Mouse (Mus musculus) erythroblast, adult 5-6 weeks (primary cell): ENCODE measurements around the gene Fancc. TPM values are rescaled to one million over a fixed set of nuclear protein-coding genes. Genes with fewer than 3 reads are reported as not detected.

Experiments used
- ATAC-seq: replicated peaks from 2 replicates; pipeline ENCODE4 v1.8.0; 2016; ENCODE audit warnings: moderate number of reproducible peaks, mild to moderate bottlenecking, moderate TSS enrichment, inconsistent platforms; ENCODE audit not compliant: poor library complexity, low FRiP score, severe bottlenecking
- total RNA-seq, 2 experiments: library from RNA; stranded (forward) in 1 of 2; stranded (reverse) in 1 of 2; fragments of 150-400 nt in 1 of 2; fragments of 200-764, 138-1000 nt in 1 of 2; gene quantifications; 2 replicates each; pipeline versions ENCODE4 v1.2.3 to v1.2.4; 2015 to 2017; ENCODE audit warnings: low replicate concordance in 2 of 2

Fancc gene
- total RNA-seq, 2 experiments from 2014 or later: 9.0 to 26.5 TPM

GRCm38 (mm10) chr13:63278141-63278631 lies 218.9 kb downstream of the Fancc start:
- ATAC-seq: no peak

DNA sequence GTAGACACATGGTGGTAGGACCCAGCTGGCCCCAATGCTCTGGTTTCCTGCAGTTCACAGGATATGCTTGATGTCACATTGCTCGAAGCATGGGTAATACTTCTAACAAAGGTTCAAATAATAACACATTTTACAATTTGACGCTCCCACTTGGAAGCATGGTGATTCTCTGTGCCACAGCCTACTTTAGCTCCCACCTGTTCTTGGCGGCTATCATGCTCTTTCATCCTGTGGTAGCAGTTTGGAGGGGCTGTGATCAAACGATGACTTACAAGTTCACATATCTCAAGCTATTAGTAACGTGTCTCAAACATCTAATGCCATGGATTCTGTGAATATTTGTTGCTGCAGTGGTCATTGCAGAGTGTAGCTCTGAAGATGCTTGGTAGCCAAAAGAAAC lies 219.8 kb downstream of the Fancc start:
- no peak for ATAC-seq

DNA sequence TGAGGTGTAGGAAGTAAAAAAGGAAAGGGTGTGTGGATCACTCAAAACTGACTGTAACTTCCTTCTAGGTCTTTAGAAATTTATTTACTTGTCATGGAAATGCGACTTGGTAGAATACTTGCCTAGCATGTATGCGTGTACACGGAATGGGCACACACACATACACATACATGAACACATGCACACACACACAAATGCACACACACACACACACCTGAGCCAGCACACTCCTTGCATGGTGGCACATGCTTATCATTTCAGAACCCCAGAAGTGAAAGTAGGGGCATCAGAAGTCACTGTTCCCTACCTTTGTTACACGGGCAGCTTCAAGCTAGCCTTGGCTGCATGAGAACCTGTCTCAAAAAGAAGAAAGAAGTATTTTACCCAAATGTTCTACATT lies 220.7 kb downstream of the Fancc start:
- ATAC-seq: no peak

DNA sequence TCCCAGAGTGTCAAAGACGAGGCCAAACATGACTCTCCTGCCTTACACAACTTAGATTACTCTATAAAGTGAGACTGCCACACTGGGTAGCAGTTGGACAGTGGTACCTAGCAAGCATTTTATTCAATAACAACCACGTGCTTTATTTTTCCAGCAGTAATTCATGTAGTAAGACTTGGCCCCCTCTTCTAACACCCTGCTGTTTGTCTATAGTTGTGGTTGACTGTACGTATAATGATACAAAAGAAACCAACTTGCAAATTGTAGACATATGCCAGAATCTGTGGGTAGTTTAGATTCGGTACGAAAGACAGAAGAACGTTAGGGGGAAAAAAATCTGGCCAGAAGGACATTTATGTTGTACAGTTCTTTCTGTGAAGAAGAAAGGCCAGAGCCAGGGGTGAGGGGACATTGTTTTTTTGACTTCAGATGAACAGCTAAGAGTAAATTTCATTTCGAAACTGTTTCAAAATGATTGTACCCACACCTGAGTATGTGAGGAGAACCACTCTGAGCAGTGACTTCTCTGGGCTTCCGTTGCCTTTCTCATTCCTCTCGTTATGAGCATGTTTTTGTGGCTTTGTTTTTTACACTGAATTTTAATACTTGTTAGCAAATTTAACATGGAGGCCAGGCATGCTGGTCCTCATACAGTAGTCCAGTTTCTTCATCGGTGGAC lies 222.5 kb downstream of the Fancc start:
- no peak for ATAC-seq

GRCm38 (mm10) chr13:63273859-63274258 lies 223.2 kb downstream of the Fancc start:
- ATAC-seq: no peak

DNA sequence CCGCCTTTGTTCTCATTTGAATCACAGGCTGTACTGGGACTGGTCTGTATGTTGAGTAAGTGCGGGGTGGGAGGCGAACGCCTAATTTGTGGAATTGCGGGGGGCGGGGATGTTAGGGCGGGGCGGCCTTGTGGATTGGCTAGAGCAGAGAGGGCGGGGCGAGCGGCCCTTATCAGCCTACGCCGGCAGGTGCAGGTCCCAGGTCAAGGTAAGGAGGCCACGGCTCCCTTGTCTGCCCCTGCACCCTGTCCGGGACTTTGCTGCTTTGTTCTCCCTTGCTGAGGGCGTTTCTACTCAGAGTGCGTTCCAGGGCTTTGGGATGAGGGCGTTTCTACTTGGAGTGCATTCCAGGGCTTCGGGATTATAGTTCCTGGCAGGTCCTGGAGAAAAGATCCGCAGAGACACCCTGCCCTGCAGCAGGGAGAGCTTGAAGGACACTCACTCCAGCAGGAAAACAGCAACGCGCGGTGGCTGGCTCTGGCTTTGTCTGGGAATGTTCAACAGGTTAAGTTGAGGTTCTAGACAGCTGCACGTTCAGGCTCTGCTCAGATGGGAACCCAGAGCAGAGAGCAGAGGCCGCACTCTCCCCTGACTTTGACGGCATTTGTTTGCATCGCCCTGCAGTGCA lies 224.4 kb downstream of the Fancc start:
- ATAC-seq: no peak

- ATAC-seq: no peak
Measured at GRCm38 (mm10) chr13:63272017-63272601, 225.0 kb downstream of the Fancc start.

DNA sequence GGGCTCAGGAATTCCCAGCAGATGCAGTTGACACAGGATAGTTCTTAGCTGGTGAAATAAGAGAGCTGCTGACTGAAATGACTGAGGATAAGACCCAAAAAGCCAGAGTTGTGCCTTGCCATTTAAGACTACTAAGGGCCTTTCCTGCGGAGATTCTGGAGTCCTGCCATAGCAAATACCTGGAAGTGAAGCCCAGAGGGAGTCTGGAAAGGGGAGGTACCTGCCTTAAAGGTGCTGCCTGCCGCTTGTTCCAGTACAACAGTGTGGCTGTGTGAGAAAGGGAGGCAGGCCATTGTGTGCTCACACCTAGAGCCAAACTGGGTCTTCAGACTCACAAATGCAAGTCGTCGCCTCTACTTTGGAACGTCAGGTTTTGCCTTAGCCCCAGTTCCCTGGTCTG lies 226.9 kb downstream of the Fancc start:
- ATAC-seq: no peak

GRCm38 (mm10) chr13:63268776-63269175 lies 228.3 kb downstream of the Fancc start:
- no peak for ATAC-seq

DNA sequence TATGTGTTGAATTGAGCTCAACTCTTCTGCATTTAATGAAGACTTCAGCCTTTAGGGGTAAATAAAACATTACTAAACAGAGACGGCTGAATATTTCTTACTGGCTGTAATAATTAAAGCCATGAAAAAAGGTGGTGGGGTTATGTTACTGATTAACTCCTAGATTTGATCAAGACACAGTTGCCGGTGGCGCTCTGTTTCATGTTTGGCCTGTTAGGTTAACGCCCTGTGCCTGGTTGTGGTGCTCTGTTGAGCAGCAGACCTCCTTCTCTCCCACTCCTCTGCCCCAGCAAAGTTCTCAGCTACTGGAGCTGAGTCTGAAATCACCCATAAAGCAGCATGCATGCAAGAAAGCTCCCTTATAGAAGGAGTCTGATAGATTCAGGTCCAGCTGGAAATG lies 228.7 kb downstream of the Fancc start:
- ATAC-seq: no peak

- no peak for ATAC-seq
Measured at GRCm38 (mm10) chr13:63262168-63262957, 234.7 kb downstream of the Fancc start.

GRCm38 (mm10) chr13:63261676-63262075 lies 235.4 kb downstream of the Fancc start:
- ATAC-seq: no peak

GRCm38 (mm10) chr13:63260753-63261631 lies 236.1 kb downstream of the Fancc start:
- ATAC-seq: no peak

DNA sequence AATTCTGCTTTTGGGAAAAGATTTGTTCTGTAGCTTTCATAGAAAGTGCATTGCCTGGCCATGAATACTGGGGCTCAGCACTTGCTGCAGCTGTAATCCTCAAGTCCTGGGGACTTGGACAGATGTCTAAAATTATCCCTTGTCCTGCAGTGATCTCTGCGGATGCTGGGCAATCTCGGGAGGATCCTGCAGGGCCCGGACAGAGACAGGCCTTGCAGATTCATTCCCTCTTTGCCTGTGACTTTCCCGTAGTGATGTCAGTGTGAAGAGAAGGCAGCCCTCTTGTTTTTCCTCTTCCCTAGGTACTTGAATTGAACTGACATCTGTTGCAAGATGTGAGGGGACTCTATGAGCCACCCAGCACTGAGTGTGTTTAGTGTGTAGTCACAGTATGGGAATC lies 236.9 kb downstream of the Fancc start:
- ATAC-seq: no peak

DNA sequence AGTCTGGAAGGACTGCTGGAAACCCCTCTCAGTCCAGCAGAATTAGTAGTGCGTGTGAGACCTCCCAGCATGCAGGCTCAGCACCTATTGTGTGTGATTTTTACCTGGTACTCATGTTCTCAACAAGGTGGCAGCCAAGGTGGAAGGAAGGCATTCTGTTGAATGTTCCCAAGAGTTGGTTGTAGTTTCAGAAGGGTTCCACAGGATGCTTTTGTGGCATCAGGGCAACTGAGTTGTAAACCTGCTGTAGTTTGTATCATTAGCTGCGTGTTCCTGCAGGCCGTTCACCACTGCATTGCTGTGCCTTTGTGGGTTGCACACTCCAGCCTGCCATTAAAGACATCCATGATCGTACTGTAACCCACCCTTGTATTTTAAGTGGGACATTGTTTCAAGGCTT lies 238.4 kb downstream of the Fancc start:
- no peak for ATAC-seq

DNA sequence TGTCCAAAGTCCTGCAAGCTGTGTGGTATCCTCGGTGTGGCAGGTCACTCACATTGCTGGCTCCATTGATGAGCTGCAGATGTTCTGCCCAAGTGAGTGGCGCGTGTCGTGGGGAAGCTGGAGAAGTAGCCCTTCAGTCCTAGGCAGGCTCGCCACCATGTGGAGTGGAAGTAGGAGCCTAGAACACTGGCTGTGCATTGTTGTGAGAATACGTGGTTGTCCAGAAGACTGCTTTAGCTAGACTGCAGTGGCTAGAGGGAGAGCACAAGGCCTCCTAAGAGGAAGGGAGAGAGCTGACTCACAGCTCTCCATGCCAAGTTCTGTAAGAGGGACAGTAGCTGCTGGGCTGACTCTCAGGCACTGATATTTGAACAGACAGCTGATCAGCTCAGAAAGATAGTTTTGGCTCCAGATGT lies 238.9 kb downstream of the Fancc start:
- no peak for ATAC-seq

DNA sequence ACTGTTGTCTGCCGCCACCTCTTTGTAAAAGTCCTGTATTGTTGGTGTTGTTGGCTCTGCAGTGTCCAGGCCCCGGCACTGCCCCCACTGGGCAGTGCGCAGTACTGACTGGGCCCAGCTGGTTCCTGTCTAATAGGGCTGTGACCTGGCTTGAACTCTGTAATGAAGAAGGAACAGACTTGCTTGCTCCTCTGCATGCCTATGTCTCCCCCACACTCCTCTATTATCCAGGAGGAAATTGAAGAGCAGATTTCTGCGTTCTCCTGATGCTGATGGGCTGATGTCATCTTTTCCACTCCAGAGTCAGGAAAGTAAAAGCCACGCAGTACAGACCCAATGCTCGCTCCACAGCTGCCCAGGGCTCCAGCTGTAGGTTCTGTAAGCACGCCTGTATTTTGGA lies 240.3 kb downstream of the Fancc start:
- no peak for ATAC-seq

DNA sequence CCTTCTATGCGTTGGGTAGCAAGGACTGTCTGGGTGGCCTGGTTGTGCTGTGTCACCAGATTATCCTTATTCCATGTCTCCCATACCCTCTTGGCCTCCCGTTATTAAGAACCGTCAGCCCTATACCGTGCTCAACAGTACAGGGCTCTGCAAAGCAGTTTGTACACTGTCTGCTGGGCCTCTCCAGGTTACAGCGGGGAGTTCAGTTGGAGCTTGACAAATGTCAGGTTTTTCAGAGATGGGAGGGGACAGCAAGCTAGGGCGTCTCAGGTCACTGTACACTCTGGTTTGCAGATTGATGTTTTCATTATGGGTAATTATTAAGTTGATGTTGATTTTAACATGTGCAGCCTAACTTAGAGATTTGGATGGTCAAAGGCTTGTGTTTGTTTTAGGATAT lies 240.9 kb downstream of the Fancc start:
- ATAC-seq: no peak

GRCm38 (mm10) chr13:63255519-63256011 lies 241.5 kb downstream of the Fancc start:
- no peak for ATAC-seq
